Mouse (Mus musculus) kidney, embryonic 16.5 days (tissue): ENCODE measurements around the gene Rimbp3. TPM values are rescaled to one million over a fixed set of nuclear protein-coding genes. Genes with fewer than 3 reads are reported as not detected.

ENCODE experiments used
- polyA plus RNA-seq: library from polyadenylated mRNA; unstranded; fragments of >200 nt; fragmentation: Nextera tagmentation; extraction: Ambion mirVana; gene quantifications from 2 replicates; pipeline ENCODE4 v1.2.1, GENCODE M21; 2015

Gene Rimbp3
- polyA plus RNA-seq, 1 experiment from 2014 or later = 0.51 TPM

Other genes with a start within 250 kb of the Rimbp3 start
- gene Mapk1, start 225.2 kb upstream of the Rimbp3 start, polyA plus RNA-seq = 171 and 172 TPM in 2 replicates
- gene Ypel1, start 138.9 kb upstream of the Rimbp3 start, polyA plus RNA-seq = 43.2 and 44.8 TPM in 2 replicates
- 150 and 161 TPM in 2 replicates for gene Ppil2, start 97.3 kb upstream of the Rimbp3 start, polyA plus RNA-seq
- gene 2610318N02Rik, start 83.4 kb upstream of the Rimbp3 start, polyA plus RNA-seq = 57.5 and 60.6 TPM in 2 replicates
- gene Sdf2l1, start 76.2 kb upstream of the Rimbp3 start, polyA plus RNA-seq = 95.5 and 105 TPM in 2 replicates
- 7.2 and 7.8 TPM in 2 replicates for gene Ydjc, start 64.0 kb upstream of the Rimbp3 start, polyA plus RNA-seq
- 0.31 and 0.36 TPM in 2 replicates for gene Ccdc116, start 61.4 kb upstream of the Rimbp3 start, polyA plus RNA-seq
- gene Ube2l3, start 6.0 kb upstream of the Rimbp3 start, polyA plus RNA-seq = 332 and 350 TPM in 2 replicates
- gene Hic2, start 25.0 kb downstream of the Rimbp3 start, polyA plus RNA-seq = 4.9 and 5.4 TPM in 2 replicates
- 19.2 and 19.4 TPM in 2 replicates for gene Tmem191c, start 67.5 kb downstream of the Rimbp3 start, polyA plus RNA-seq
- gene Serpind1, start 122.8 kb downstream of the Rimbp3 start, polyA plus RNA-seq = 0.69 and 0.89 TPM in 2 replicates
- 14.7 and 15.6 TPM in 2 replicates for gene Snap29, start 197.4 kb downstream of the Rimbp3 start, polyA plus RNA-seq
- gene Pi4ka, start 197.7 kb downstream of the Rimbp3 start, polyA plus RNA-seq = 39.1 and 39.2 TPM in 2 replicates
- 77.6 and 78.5 TPM in 2 replicates for gene Crkl, start 243.4 kb downstream of the Rimbp3 start, polyA plus RNA-seq